Mouse (Mus musculus) midbrain, embryonic 11.5 days (tissue): Measurements from ENCODE around the gene Rtl10. TPM values are rescaled to one million over a fixed set of nuclear protein-coding genes. Genes with fewer than 3 reads are reported as not detected.

Experiments
- ATAC-seq: fragments of 200-750 bp; cut with Nextera tagmentation; 2 replicates; pipeline ENCODE4 v1.8.0; 2017; ENCODE audit warnings: moderate TSS enrichment, moderate library complexity; ENCODE audit not compliant: low FRiP score
- DNase-seq: peaks from one replicate; pipeline ENCODE4 v3.0.0; 2015; ENCODE audit warnings: low spot score; ENCODE audit errors: missing footprints
- H3K27ac ChIP-seq: fragments of 300-500 bp; sonication (generic); 2 replicates; pipeline ENCODE4 v1.5.1; 2014; ENCODE audit warnings: low read depth, low read length
- H3K27me3 ChIP-seq: fragments of 300-500 bp; sonication (generic); 2 replicates; pipeline ENCODE4 v1.6.1; 2014; ENCODE audit warnings: mild to moderate bottlenecking, low read length, moderate library complexity, mixed read lengths; ENCODE audit not compliant: control insufficient read depth, insufficient read depth
- H3K36me3 ChIP-seq: fragments of 300-500 bp; sonication (generic); 2 replicates; pipeline ENCODE4 v1.6.1; 2014; ENCODE audit warnings: mild to moderate bottlenecking, low read length, moderate library complexity, mixed read lengths; ENCODE audit not compliant: control insufficient read depth, insufficient read depth
- H3K4me1 ChIP-seq: fragments of 300-500 bp; sonication (generic); 2 replicates; pipeline ENCODE4 v1.6.1; 2014; ENCODE audit warnings: low read length; ENCODE audit not compliant: control insufficient read depth, insufficient read depth
- H3K4me2 ChIP-seq: fragments of 300-500 bp; sonication (generic); 2 replicates; pipeline ENCODE4 v1.6.1; 2014; ENCODE audit warnings: mild to moderate bottlenecking, moderate library complexity
- H3K4me3 ChIP-seq: fragments of 300-500 bp; sonication (generic); 2 replicates; pipeline ENCODE4 v1.5.1; 2014; ENCODE audit warnings: low read depth, low read length
- H3K9ac ChIP-seq: fragments of 300-500 bp; sonication (generic); 2 replicates; pipeline ENCODE4 v1.6.1; 2014; ENCODE audit warnings: low read length
- H3K9me3 ChIP-seq: fragments of 300-500 bp; sonication (generic); 2 replicates; pipeline ENCODE4 v1.6.1; 2016; ENCODE audit warnings: low read length; ENCODE audit not compliant: control insufficient read depth
- WGBS: fragments of 180-500 bp; shearing (Covaris S2); extraction: QIAGEN DNeasy Blood & Tissue Kit; methylation state at CpG from one replicate; pipeline ENCODE4 v1.1.7; 2014; 5-methylcytosine and 5-hydroxymethylcytosine counted together
- polyA plus RNA-seq: library from polyadenylated mRNA; unstranded; fragments of >200 nt; fragmentation: Nextera tagmentation; extraction: Ambion mirVana; gene quantifications from 2 replicates; pipeline ENCODE4 v1.2.1, GENCODE M21; 2014

Rtl10 gene
- polyA plus RNA-seq, 1 experiment from 2014 or later: 2.0 TPM

DNA sequence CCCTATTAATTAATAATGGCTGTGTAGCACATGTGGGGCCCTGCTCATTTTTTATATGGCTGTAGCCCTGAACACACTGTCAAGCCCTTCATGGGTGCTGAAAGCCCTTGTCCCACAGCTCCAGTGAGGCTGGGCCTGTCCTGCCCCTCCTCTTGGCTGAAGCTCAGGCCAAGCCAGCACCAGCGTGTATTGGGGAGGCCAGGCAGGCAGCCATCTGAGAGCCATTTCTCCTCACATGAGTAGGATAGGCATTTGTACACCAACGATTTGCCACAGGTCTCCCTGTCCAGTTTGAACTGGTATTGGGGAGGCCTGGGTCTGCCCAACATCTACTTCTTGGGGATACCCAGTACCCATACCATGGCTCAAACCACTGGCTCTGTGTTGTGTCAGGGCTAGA, 24.7 kb upstream of the Rtl10 start:
- Histone ChIP-seq H3K9ac (no peak overlapping the region), H3K4me1 (no peaks in the 10 kb centered on the region), H3K27me3 (no peaks in the 10 kb centered on the region), H3K27ac (no peak overlapping the region), H3K4me3 (no peak overlapping the region), H3K9me3 (no peaks in the 10 kb centered on the region), H3K36me3 (peaks cover 2% of the 10 kb centered on the region; the same call in 1 of the 2 replicates), H3K4me2 (no peak overlapping the region)
- DNase-seq (no peak), ATAC-seq (no peak)
- 78% methylated on average over 2 of the region's 2 CpGs for WGBS

DNA sequence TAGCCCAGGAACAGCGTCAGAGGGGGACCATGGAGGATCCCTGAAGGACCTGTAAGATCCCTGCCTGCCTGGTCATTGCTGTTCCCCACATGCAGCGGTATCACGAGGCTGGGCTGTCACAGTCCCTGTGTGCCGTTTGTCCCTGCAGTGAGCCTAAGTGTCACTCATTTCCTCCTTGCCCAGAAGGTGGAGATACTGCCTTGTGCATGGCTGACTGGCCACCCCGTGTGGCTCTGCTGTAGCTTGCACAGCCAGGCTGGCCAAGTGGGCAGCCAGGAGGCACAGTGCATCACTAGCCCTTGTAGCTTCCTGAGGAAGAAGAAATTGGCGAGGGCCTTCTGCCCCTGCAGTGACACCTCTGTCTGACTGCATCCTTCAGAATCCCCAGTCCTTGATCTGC, 20.7 kb upstream of the Rtl10 start:
- H3K4me1 ChIP-seq: no peaks in the 10 kb centered on the region
- H3K36me3 ChIP-seq: no peaks in the 10 kb centered on the region
- peak; percentile 51 for DNase-seq
- no peak overlapping the region for H3K4me3 ChIP-seq
- WGBS: 70% methylated on average over 6 of the region's 6 CpGs
- H3K27ac ChIP-seq: no peak overlapping the region
- H3K9me3 ChIP-seq: no peaks in the 10 kb centered on the region
- no peak overlapping the region for H3K9ac ChIP-seq
- ATAC-seq: no peak
- no peaks in the 10 kb centered on the region; the same call in none of the 2 replicates for H3K27me3 ChIP-seq
- H3K4me2 ChIP-seq: no peak overlapping the region

DNA sequence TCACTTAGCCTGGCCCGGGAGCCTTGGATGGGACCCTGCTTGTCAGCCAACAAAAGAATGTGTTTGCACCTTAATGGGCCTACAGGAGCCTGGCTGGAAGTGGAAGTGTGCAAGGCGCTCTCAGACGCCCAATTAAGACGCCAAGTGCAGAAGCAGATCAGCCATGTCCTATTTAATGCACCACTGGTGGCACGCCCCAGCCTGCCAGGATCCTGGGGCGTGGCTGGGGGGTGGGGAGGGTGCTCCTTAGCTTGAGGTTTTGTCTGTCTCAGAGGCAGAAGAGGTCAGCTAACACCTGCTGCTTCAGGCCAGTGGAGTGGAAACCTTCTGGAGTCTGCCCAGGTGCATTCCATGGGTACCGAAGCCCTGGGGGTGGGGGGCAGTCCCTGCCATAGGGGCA, 19.0 kb upstream of the Rtl10 start:
- H3K4me3 ChIP-seq: no peak overlapping the region
- 32% methylated on average over 7 of the region's 7 CpGs for WGBS
- no peaks in the 10 kb centered on the region for H3K9me3 ChIP-seq
- no peak overlapping the region for H3K27ac ChIP-seq
- H3K9ac ChIP-seq: no peak overlapping the region
- ATAC-seq (no peak), DNase-seq (peak; percentile 23)
- no peak overlapping the region for H3K4me2 ChIP-seq
- no peaks in the 10 kb centered on the region; the same call in none of the 2 replicates for H3K27me3 ChIP-seq
- peaks cover 9% of the 10 kb centered on the region for H3K4me1 ChIP-seq
- no peaks in the 10 kb centered on the region for H3K36me3 ChIP-seq

DNA sequence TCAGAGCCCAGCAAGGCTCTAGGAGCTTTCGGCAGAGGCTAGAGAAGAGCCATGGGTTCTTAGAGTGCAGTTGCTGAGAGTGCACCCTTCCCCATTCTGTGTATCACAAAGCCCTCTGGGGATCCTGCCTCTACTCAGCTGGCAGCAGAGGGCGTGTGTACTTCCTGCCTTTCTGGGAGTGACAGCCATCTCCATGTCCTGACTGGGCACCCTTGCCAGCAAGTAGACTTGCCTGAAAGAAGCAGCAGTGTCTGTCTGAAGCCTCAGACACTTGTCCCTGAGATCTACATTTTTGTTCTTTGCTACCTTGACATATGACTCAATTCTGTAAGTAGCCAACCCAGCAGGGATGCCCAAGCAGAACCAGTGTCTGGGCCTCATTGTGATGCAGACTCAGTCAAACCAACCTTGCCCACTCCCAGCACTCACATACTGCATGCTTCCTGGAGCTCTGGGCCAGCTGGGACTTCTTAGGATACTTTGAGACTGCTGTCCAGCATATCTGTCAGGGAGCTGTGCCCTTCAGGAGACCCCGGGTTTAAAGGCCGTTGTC, 17.7 kb upstream of the Rtl10 start:
- no peak for ATAC-seq
- Histone ChIP-seq H3K9ac (no peak overlapping the region), H3K4me2 (no peak overlapping the region), H3K4me1 (peaks cover 15% of the 10 kb centered on the region), H3K4me3 (no peak overlapping the region), H3K27me3 (no peaks in the 10 kb centered on the region; the same call in none of the 2 replicates), H3K9me3 (no peaks in the 10 kb centered on the region), H3K36me3 (no peaks in the 10 kb centered on the region), H3K27ac (no peak overlapping the region)
- 58% methylated on average over 4 of the region's 4 CpGs for WGBS
- peak; percentile 77 for DNase-seq

DNA sequence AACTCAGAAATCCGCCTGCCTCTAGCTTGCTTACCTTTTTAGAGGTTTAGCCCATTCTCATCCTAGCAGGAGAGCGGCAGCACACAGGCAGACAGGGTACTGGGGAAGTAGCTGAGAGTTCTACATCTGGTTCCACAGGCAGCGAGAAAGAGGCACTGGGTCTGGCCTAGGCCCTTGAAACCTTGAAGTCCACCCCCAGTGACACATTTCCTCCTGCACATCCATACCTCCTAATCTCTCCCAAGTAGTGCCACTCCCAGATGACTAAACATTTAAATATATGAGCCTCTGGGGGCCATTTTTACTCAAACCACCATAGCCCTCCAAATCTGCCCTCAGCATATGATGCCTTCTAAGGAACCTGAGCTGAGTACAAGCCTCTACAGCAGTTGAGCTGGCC, 16.3 kb upstream of the Rtl10 start:
- 90% methylated on average over 3 of the region's 3 CpGs for WGBS
- no peaks in the 10 kb centered on the region; the same call in none of the 2 replicates for H3K27me3 ChIP-seq

DNA sequence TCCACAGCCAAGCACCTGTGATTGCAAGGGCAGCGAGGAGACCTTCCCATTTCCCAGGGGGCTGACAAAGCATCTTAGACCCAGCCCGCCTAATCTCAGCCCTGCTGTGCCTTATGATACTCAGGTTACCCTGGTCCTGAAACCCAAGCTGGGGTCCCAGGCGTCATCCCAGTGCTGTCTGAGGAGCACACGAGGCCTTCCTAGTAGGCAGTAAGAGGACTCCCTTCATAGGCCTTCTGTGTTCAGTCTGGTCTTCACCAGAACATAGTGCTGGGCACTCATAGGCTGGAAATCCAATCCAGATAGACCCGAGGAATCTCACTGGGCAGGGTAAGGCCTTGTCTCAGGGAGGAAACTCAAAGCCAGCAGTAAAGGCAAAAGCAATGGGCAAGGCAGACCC, 14.9 kb upstream of the Rtl10 start:
- DNase-seq: peak; percentile 79
- Histone ChIP-seq H3K36me3 (no peaks in the 10 kb centered on the region), H3K27ac (no peak overlapping the region)

More for the DNA sequence above, 16.3 kb upstream of the Rtl10 start:
- ATAC-seq (no peak), DNase-seq (peak; percentile 12)
- Histone ChIP-seq H3K36me3 (no peaks in the 10 kb centered on the region), H3K4me1 (peaks cover 15% of the 10 kb centered on the region), H3K9me3 (no peaks in the 10 kb centered on the region), H3K9ac (no peak overlapping the region), H3K4me3 (no peak overlapping the region), H3K27ac (no peak overlapping the region), H3K4me2 (no peak overlapping the region)

DNA sequence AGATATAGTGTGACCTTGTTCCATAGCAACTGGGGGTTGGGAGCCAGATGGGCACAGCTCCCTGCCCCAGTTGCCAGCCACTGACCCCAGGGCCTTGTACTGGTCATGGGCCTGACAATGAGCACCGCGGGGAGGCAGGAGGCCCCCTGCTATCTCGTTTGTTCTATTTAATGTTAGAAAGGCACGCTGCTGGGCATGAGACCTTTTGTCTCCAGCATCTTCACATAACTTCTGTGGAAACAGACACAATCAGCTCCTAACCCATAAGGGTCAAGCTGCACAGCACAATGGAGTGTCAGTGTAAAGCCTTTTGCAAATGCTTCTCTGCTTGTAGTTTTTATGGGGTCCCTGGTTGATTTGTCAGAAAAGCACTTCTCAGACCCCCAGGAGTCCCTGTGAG, 14.3 kb upstream of the Rtl10 start:
- ATAC-seq: no peak
- no peak overlapping the region for H3K27ac ChIP-seq
- no peaks in the 10 kb centered on the region for H3K9me3 ChIP-seq

More for the DNA sequence above, 14.9 kb upstream of the Rtl10 start:
- H3K27me3 ChIP-seq: no peaks in the 10 kb centered on the region; the same call in none of the 2 replicates
- no peak for ATAC-seq
- H3K9me3 ChIP-seq: no peaks in the 10 kb centered on the region
- WGBS: 62% methylated on average over 5 of the region's 5 CpGs
- H3K4me1 ChIP-seq: peaks cover 15% of the 10 kb centered on the region
- H3K9ac ChIP-seq: no peak overlapping the region
- H3K4me3 ChIP-seq: no peak overlapping the region
- no peak overlapping the region for H3K4me2 ChIP-seq

DNA sequence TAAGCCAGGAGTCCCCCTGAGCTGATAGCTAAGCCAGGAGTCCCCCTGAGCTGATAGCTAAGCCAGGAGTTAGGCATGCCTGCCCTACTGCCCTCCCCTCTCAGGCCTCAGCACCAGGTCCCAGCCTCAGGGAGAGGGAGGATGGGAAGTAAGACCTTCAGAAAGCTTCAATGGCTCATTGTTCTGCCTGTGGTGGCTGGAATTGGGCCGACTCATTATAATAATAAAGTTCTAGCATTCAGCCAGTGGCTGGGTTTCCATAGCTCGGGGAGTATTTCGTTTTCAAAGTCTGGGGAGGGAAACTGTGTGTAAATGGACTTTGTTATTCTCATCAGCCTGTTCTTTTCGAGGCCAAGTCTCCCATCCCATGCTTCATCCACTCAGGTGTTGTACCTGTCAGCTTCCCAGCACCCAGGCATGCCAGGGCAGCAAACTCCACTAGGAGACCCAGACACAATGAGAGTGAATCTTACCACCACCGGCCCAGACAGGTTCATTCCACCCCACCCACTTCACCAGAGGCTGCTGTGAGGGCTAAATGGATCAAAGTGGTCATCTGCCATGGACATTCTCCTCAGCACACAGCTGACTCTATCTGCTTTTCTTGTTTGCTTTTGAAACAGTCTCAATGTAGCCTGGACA, 13.8 kb upstream of the Rtl10 start:
- H3K9me3 ChIP-seq: no peaks in the 10 kb centered on the region
- H3K36me3 ChIP-seq: no peaks in the 10 kb centered on the region
- H3K27ac ChIP-seq: no peak overlapping the region
- H3K27me3 ChIP-seq: no peaks in the 10 kb centered on the region; the same call in none of the 2 replicates
- ATAC-seq (peak; percentile 61), DNase-seq (peak; percentile 72)
- no peak overlapping the region for H3K4me2 ChIP-seq
- 14% methylated on average over 5 of the region's 5 CpGs for WGBS
- H3K9ac ChIP-seq: 0 out of 2 replicates have a peak overlapping the region, but pooled peaks have one; percentile 24
- no peak overlapping the region for H3K4me3 ChIP-seq
- peaks cover 15% of the 10 kb centered on the region for H3K4me1 ChIP-seq

More for the DNA sequence above, 14.3 kb upstream of the Rtl10 start:
- peak; percentile 81 for DNase-seq
- Histone ChIP-seq H3K9ac (0 out of 2 replicates have a peak overlapping the region, but pooled peaks have one; percentile 24), H3K36me3 (no peaks in the 10 kb centered on the region), H3K4me3 (no peak overlapping the region), H3K4me1 (peaks cover 15% of the 10 kb centered on the region), H3K4me2 (no peak overlapping the region), H3K27me3 (no peaks in the 10 kb centered on the region; the same call in none of the 2 replicates)
- 9% methylated on average over 4 of the region's 4 CpGs for WGBS

DNA sequence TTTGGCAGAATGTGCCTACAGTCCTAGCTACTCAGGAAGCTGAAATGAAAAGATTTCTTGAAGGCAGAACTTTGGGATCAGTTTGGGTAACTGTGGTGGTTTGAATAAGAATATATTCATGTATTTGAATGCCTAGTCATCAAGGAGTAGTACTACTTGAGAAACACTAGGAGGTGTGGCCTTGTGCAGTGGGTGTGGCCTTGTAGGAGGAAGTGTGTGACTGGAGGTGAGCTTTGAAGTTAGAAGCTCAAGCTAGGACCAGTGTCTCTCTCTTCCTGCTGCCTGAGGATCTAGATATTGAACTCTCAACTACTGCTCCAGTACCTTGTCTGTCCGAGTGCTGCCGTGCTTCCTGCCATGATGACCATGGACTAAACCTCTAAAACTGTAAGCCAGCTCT, 12.6 kb upstream of the Rtl10 start:
- H3K4me2 ChIP-seq: no peak overlapping the region
- H3K36me3 ChIP-seq: no peaks in the 10 kb centered on the region
- H3K4me1 ChIP-seq: peaks cover 15% of the 10 kb centered on the region
- no peak overlapping the region for H3K4me3 ChIP-seq
- no peak overlapping the region for H3K27ac ChIP-seq
- no peaks in the 10 kb centered on the region; the same call in 1 of the 2 replicates for H3K27me3 ChIP-seq
- no peak overlapping the region for H3K9ac ChIP-seq
- 90% methylated on average over 2 of the region's 2 CpGs for WGBS
- H3K9me3 ChIP-seq: no peaks in the 10 kb centered on the region
- DNase-seq (peak; percentile 41), ATAC-seq (no peak)
